Mouse (Mus musculus): Measurements from ENCODE around the gene Cd99l2.
"Not testable (repeated sequence)": the region's sequence is repeated elsewhere in the genome, so short reads cannot be mapped to it uniquely, and the experiment has no call there.

Gene Cd99l2

DNA sequence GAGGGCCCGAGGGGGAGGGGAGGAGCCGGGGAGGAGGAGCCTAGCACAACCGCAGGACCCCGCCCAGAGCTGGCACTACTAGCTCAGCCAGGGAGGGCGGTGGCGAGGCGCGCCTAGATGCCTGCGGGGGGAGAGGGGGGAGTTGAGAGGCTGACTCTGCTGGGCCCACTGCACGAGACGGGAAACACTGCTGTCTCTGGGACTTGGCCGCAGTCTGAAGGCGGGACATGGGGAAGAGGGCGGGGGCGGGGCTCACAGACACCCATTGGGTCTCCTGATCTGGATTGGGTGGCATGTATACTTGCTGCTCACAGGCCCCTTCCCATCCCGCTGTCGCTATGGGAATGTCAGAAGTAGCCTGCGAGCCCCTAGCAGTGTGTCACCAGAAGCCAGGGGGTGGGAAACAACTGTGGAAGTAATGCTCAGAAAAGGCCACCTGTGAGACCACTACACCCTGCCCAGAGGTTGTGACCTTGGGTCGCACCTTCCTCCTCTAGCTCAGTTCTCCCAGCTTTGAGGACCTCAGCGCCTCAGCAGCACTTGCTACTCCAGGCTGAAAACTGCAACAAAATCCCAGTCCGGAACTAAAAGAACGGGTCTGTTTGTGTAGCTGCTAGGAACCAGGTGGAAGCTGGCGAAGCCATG, at the start of gene Cd99l2:
Gene Cd99l2 (minus strand): TSS at position 216 of the 645 bp plus-strand sequence.
- peak; percentile 76 for DNase-seq

DNA sequence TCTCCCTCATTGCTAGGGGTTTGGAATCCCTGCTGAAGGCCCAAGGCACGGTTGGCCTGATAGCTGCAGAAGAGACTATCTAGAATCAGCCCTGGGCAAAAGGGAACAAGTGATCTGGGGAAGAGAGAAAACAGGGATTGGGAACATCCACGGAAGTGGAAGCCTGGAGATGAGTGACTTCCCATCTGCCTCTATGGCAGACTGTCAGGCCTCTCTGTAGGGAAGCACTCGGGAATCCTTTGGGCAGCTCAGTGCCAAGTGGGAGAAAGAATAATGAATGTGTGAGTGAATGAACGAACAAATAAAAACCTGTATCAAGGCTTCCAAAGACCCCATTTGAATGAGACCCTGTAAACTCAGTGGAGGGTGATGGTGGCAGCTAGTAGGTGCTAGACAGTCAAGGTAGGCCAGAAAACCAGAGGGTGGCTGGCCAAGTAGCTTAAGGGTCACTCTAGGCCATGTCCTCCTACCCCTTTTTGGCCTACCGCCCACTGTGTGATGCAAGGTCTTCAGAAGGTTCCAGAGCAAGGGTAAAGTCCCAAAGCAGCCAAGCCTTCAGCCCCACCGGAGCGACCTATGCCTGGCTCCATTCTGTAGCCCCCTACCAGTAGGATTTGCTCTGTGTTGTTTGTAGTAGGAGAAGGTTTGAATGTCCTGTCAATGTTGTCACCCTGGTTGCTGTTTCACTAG, 48.3 kb upstream of the Cd99l2 start:
- peak; percentile 5 for DNase-seq

DNA sequence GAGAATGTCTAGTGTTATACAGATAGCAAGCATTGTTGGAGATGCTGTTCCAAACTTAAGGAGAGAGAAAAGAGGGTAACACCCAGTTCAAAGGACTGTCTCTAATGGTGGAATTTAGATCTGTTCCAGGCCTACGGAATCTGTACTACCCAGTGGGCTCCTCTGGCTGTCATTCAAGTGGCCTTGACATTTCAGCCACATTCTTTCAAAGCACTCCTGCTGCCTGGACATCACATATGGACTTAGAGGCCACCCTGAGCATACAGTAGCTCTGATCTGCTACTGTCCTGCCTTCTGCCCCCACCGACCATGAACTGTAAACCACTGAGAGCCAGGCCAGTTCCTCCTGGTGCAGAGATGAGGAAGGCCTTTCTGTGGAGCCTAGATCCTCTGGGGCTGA, 45.1 kb upstream of the Cd99l2 start:
- DNase-seq: no peak

DNA sequence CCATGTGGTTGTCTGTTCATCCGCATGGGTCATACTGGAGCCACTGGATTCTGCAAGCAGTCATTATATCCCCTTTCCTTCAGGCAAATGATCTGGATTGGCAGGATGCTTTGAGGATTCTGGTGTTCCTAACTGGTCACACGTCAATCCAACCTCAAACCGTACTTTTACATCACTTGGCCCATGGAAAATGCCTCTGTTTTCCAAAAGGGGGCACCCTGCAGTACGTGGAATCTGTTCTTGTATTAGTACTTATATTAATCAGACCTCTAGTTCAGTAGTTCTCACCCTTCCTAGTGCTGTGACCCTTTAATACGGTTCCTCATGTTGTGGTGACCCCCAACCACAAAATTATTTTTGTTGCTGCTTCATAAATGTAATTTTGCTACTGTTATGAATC, 41.5 kb upstream of the Cd99l2 start:
- no peak for DNase-seq

DNA sequence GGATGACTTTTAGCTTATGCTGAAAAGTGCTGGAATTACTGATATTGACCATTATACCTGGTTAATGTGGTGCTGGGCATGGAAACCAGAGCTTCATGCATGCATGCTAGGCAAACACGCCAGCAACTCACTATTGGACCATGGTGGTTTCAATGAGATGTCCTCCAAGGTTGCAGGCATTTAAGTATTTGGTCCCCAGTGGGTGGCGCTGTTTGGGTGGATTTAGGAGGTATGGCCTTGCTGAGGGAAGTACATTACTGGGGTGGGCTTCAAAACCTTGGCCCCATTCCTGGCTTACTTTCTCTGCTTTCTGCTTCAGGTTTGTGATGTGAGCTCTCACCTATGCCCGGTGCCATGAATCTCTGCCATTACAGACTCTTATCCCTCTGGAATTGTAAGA, 40.0 kb upstream of the Cd99l2 start:
- no peak for DNase-seq

DNA sequence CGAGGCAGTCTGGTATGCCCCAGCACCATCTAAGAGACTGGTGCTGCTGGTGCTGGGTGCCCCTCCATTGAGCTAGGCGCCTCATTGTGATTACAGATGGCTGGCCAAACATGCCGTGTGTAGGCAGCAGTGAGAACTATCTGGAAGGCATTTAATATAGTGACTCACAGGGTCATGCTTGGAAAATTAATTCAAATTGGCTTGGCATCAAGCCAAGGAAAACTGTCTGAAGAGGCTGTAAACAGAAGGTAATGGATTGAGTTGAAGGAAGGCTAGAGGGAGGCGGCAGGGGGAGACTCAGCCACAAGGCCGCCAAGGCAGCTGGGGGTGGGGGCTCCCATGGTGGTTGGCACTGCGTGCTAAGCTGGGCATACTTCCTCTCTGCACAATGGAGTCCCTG, 36.0 kb upstream of the Cd99l2 start:
- DNase-seq: no peak

- no peak for DNase-seq
Measured at GRCm38 (mm10) chrX:71528150-71528549, 35.5 kb upstream of the Cd99l2 start.

DNA sequence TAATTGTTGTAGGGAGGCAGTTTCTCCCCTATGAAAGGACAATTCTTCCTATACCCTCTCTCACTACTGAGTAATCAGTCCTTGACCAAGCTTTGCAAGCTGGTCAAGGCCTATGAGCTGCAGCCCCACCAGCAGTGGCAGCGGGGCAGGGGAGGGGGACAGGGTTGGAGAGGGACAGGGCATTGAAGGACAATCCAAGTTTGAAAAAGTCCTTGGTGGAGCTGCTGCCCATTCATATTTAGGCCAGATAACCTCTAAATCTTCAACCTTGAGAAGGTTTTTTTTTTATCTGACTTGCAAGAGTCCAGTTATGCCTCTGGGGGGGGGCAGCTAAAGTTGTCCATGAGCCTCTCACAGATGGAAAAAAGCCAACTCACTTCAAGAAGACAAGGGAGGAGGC, 34.8 kb upstream of the Cd99l2 start:
- DNase-seq: no peak

DNA sequence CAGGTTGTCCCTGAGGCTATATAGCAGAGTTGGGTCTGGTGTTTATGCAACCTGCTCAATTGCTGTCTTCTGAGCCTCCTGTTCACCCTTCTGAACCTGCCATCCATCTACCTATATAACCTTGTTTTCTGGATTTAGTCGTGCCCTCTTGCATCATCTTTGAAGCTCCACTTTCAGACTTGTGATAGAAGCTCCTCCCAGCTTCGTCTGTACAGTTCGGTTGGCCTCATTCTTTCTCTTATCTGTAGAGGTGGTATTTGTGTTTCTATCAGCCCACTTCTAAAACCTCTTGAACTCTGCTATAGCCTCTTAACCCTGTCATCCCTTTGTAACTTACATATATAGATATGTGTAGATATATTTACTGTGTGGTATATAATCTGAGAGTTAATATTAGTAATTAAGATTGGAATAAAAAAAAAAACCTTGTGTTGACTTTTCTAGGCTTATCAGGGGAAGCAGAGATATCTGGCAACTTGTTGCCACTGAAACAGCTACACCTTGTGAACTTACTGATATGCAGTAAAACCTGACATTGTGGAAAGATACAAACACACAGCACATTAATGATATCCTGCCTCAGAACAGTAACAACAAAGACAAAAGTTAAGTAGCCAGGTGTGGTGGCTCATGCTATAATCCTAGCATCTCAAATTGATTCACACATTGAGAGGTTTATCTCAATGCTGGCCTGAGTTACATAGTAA, 33.1 kb upstream of the Cd99l2 start:
- DNase-seq: no peak

GRCm38 (mm10) chrX:71524310-71524709, 31.7 kb upstream of the Cd99l2 start:
- no peak for DNase-seq

GRCm38 (mm10) chrX:71522889-71523288, 30.2 kb upstream of the Cd99l2 start:
- DNase-seq: no peak

- DNase-seq: no peak
Measured at GRCm38 (mm10) chrX:71519252-71519651, 26.6 kb upstream of the Cd99l2 start.

DNA sequence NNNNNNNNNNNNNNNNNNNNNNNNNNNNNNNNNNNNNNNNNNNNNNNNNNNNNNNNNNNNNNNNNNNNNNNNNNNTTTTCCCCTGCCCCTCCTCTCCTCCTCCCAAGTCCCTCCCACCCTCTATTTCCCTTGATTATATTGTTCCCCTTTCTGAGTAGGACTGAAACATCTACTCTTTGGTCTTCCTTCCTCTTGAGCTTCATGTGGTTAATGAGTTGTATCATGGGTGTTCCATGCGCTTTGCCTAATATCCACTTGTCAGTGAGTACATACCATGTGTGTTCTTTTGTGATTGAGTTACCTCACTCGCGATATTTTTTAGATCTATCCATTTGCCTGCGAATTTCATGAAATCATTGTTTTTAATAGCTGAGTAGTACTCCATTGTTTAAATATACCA, 13.9 kb upstream of the Cd99l2 start:
- not testable (repeated sequence) for DNase-seq

DNA sequence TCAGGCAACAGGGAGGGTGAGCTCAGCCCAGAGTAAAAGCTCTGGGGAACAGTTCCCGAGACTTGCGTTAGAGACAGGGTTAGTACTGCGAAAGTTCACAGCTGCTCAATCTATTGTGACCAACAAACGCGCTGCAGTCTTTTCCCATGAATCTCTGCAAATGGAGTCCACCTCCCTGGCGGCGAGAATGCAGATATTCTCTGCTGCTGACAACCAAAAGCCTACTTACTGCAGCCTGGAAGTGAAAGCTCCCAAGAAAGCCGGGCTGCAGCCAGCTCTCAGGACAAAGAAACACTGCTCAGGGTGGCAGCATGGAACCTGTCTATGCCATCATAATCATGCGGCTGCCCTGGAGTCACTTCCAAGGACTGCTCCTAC, 619 bp upstream of the Cd99l2 start:
- peak; percentile 26 for DNase-seq

- DNase-seq: peak; percentile 14
Measured at GRCm38 (mm10) chrX:71491931-71492633, 567 bp downstream of the Cd99l2 start.

DNA sequence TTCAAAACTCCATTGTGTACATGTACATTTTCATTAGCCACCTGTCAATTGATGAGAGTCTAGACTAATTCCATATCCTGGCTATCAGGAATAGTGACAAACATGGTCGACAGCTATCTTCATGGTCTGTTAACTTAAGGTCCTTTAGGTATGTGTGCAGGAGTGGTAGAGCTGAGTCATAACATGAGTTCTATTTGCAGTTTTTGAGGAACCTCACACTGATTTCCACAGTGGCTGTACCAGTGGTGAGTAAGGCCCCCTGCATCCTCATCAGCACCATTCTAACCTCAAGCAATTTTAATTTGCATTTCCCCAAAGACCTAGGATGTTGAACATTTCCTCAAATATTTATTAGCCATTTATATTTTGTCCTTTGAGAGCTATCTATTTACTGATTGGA, 3.3 kb downstream of the Cd99l2 start:
- DNase-seq: no peak

DNA sequence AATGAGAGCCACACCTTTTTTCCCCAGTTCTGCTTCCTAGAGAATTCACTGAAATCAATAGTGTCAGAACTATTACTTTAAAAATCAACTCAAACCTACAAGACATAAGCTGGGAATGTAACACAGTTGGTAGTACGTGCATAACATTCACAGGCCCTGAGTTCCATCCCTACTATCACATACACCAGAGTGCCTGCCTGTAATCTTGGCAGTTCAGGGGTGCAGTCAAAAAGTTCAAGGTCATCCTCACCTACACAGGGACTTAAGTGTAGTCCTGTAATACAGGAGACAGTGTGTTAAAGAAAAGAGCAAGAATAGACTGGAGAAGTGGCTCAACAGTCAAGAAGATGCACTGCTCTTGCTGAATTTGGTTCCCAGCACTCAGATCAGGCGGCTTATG, 10.4 kb downstream of the Cd99l2 start:
- no peak for DNase-seq

- no peak for DNase-seq
Measured at GRCm38 (mm10) chrX:71475992-71476391, 16.7 kb downstream of the Cd99l2 start.

DNA sequence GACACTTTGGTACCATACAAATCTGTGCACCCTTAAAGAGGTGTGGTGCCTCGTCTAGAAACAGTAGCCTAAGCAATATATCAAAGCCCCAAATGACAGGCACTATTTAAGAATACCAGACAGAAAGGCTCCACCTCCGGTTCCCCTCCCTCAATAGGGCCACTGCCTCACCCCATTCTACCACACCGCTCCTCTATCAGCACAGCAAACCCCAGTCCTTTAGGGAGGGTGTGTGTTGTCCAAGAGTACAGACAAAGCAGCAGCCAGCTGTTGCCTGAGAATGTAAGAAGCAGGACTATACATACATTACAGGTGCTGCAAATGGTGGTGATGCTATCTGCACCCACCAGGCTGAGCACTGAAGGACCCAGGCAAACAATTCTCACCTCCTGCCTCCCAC, 17.2 kb downstream of the Cd99l2 start:
- no peak for DNase-seq

GRCm38 (mm10) chrX:71475084-71475483, 17.6 kb downstream of the Cd99l2 start:
- DNase-seq: no peak

GRCm38 (mm10) chrX:71474296-71474956, 18.2 kb downstream of the Cd99l2 start:
- no peak for DNase-seq

DNA sequence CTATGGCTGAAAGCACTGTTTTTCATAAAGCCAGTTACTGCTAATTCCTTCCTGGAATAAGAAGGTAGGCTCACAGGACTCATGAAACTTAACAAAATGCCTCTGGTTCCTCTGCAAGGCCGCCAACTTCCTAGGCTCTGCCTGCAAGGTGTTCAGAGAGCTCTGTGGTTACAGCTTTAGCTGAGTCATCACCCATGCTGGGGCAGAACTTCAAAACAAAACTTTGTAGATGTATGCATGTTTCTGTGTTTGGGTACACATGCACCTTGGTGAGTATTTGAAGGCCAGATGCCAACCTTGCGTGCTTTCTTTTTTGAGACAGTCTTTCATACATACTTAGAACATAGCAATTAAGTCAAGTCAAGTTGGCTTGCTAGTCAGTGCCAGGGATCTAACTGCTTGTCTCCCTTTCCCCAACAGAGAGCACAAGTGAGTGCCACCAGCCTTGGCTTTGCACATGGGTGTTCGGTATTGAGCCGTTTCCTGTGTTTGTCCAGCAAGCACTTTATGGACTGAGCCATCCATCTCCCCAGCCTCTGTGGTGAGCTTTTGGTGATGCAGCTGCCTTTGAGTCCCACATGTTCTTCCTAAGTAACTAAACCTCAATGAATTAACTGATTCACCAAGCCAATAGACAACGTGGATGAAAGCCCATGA, 23.9 kb downstream of the Cd99l2 start:
- DNase-seq: no peak

- DNase-seq: no peak
Measured at GRCm38 (mm10) chrX:71467491-71467890, 25.2 kb downstream of the Cd99l2 start.

Measured in cerebellum, adult 11 months (tissue).